Mouse (Mus musculus): ENCODE measurements around the gene Tfcp2. TPM values are rescaled to one million over a fixed set of nuclear protein-coding genes. Genes with fewer than 3 reads are reported as not detected.

Tfcp2 gene
- polyA plus RNA-seq (2016; fragmentation: Nextera tagmentation; extraction: Ambion mirVana): 42.5 and 44.4 TPM in 2 replicates

- Histone ChIP-seq H3K27me3 (no peaks in the 10 kb centered on the region), H3K9me3 (no peaks in the 10 kb centered on the region), H3K4me2 (peak within 1 kb of the TSS; percentile 90), H3K4me1 (replicated peaks) (peaks cover 8% of the 10 kb centered on the region; the same call in 1 of the 2 replicates), H3K9ac (replicated peaks) (peak within 1 kb of the TSS; percentile 87), H3K4me3 (replicated peaks) (peak within 1 kb of the TSS; percentile 89), H3K36me3 (peaks cover 25% of the 10 kb centered on the region), H3K27ac (peak within 1 kb of the TSS; percentile 95)
- under 1% methylated on average over 84 of the region's 84 CpGs for WGBS
- peak; percentile 98 for ATAC-seq (ENCODE audit: insufficient number of reproducible peaks, insufficient read depth, low FRiP score, low TSS enrichment, low read depth)
Measured at GRCm38 (mm10) chr15:100551326-100552307, at the start of gene Tfcp2. TSS of gene Tfcp2 (minus strand) at chr15:100552008.

GRCm38 (mm10) chr15:100600696-100601272 is 49.0 kb upstream of the Tfcp2 start:
- Histone ChIP-seq H3K4me1 (replicated peaks) (peaks cover 24% of the 10 kb centered on the region), H3K27ac (no peak overlapping the region), H3K4me3 (replicated peaks) (peak overlapping the region; percentile 82), H3K36me3 (no peaks in the 10 kb centered on the region), H3K27me3 (peaks cover 75% of the 10 kb centered on the region), H3K4me2 (peak overlapping the region; percentile 99), H3K9ac (replicated peaks) (0 out of 2 replicates have a peak overlapping the region, but pooled peaks have one; percentile 89), H3K9me3 (no peaks in the 10 kb centered on the region)
- 11% methylated on average over 21 of the region's 21 CpGs for WGBS
- no peak for ATAC-seq (ENCODE audit: insufficient number of reproducible peaks, insufficient read depth, low FRiP score, low TSS enrichment, low read depth)

GRCm38 (mm10) chr15:100600047-100600695 is 48.4 kb upstream of the Tfcp2 start:
- Histone ChIP-seq H3K4me3 (replicated peaks) (peak overlapping the region; percentile 82), H3K36me3 (no peaks in the 10 kb centered on the region), H3K9ac (replicated peaks) (peak overlapping the region; percentile 89), H3K4me2 (peak overlapping the region; percentile 99), H3K9me3 (no peaks in the 10 kb centered on the region), H3K27me3 (peaks cover 69% of the 10 kb centered on the region), H3K4me1 (replicated peaks) (peaks cover 24% of the 10 kb centered on the region), H3K27ac (no peak overlapping the region)
- peak; percentile 77 for ATAC-seq (ENCODE audit: insufficient number of reproducible peaks, insufficient read depth, low FRiP score, low TSS enrichment, low read depth)
- under 1% methylated on average over 35 of the region's 35 CpGs for WGBS

GRCm38 (mm10) chr15:100599276-100600046 is 47.7 kb upstream of the Tfcp2 start, which contains the start of gene Pou6f1:
TSS of gene Pou6f1 (minus strand) at chr15:100599984.
- H3K4me1 ChIP-seq (replicated peaks): peaks cover 19% of the 10 kb centered on the region
- peak; percentile 60 for ATAC-seq (ENCODE audit: insufficient number of reproducible peaks, insufficient read depth, low FRiP score, low TSS enrichment, low read depth)
- peak within 1 kb of the TSS; percentile 99 for H3K4me2 ChIP-seq
- no peaks in the 10 kb centered on the region for H3K9me3 ChIP-seq
- under 1% methylated on average over 64 of the region's 76 CpGs for WGBS
- H3K36me3 ChIP-seq: no peaks in the 10 kb centered on the region
- H3K27ac ChIP-seq: no peak within 1 kb of the TSS
- peak within 1 kb of the TSS; percentile 82 for H3K4me3 ChIP-seq (replicated peaks)
- H3K9ac ChIP-seq (replicated peaks): peak within 1 kb of the TSS; percentile 89
- H3K27me3 ChIP-seq: peaks cover 62% of the 10 kb centered on the region

GRCm38 (mm10) chr15:100598883-100599275 is 47.1 kb upstream of the Tfcp2 start:
- Histone ChIP-seq H3K27ac (no peak overlapping the region), H3K27me3 (peaks cover 58% of the 10 kb centered on the region)
- 1% methylated on average over 12 of the region's 12 CpGs for WGBS

GRCm38 (mm10) chr15:100598287-100598882 is 46.6 kb upstream of the Tfcp2 start:
- no peak for ATAC-seq (ENCODE audit: insufficient number of reproducible peaks, insufficient read depth, low FRiP score, low TSS enrichment, low read depth)
- peak overlapping the region; percentile 99 for H3K4me2 ChIP-seq
- H3K4me3 ChIP-seq (replicated peaks): peak overlapping the region; percentile 82
- H3K9ac ChIP-seq (replicated peaks): no peak overlapping the region
- H3K27me3 ChIP-seq: peaks cover 53% of the 10 kb centered on the region
- no peaks in the 10 kb centered on the region for H3K36me3 ChIP-seq
- 14% methylated on average over 9 of the region's 9 CpGs for WGBS
- peaks cover 17% of the 10 kb centered on the region for H3K4me1 ChIP-seq (replicated peaks)
- no peaks in the 10 kb centered on the region for H3K9me3 ChIP-seq
- H3K27ac ChIP-seq: no peak overlapping the region

More at GRCm38 (mm10) chr15:100598883-100599275, 47.1 kb upstream of the Tfcp2 start:
- peak overlapping the region; percentile 89 for H3K9ac ChIP-seq (replicated peaks)
- H3K36me3 ChIP-seq: no peaks in the 10 kb centered on the region
- no peak for ATAC-seq (ENCODE audit: insufficient number of reproducible peaks, insufficient read depth, low FRiP score, low TSS enrichment, low read depth)
- no peaks in the 10 kb centered on the region for H3K9me3 ChIP-seq
- H3K4me1 ChIP-seq (replicated peaks): peaks cover 17% of the 10 kb centered on the region
- H3K4me2 ChIP-seq: peak overlapping the region; percentile 99
- H3K4me3 ChIP-seq (replicated peaks): peak overlapping the region; percentile 82

- Histone ChIP-seq H3K9me3 (no peaks in the 10 kb centered on the region), H3K27ac (no peak overlapping the region), H3K4me3 (replicated peaks) (no peak overlapping the region), H3K4me2 (no peak overlapping the region), H3K9ac (replicated peaks) (no peak overlapping the region), H3K36me3 (no peaks in the 10 kb centered on the region), H3K27me3 (peaks cover 11% of the 10 kb centered on the region), H3K4me1 (replicated peaks) (no peaks in the 10 kb centered on the region)
- ATAC-seq (ENCODE audit: insufficient number of reproducible peaks, insufficient read depth, low FRiP score, low TSS enrichment, low read depth): no peak
- 84% methylated on average over 6 of the region's 6 CpGs for WGBS
Measured at GRCm38 (mm10) chr15:100592817-100593216, 41.0 kb upstream of the Tfcp2 start.

- Histone ChIP-seq H3K9ac (replicated peaks) (no peak overlapping the region), H3K27me3 (no peaks in the 10 kb centered on the region; the same call in 1 of the 2 replicates), H3K4me1 (replicated peaks) (no peaks in the 10 kb centered on the region), H3K4me2 (no peak overlapping the region), H3K36me3 (peaks cover 19% of the 10 kb centered on the region; the same call in 1 of the 2 replicates), H3K4me3 (replicated peaks) (no peak overlapping the region), H3K27ac (no peak overlapping the region), H3K9me3 (no peaks in the 10 kb centered on the region)
- WGBS: 77% methylated on average over 8 of the region's 8 CpGs
- ATAC-seq (ENCODE audit: insufficient number of reproducible peaks, insufficient read depth, low FRiP score, low TSS enrichment, low read depth): no peak
Measured at GRCm38 (mm10) chr15:100590436-100590835, 38.6 kb upstream of the Tfcp2 start.

- no peak overlapping the region for H3K9ac ChIP-seq (replicated peaks)
- no peaks in the 10 kb centered on the region for H3K9me3 ChIP-seq
- no peak overlapping the region for H3K4me3 ChIP-seq (replicated peaks)
- ATAC-seq (ENCODE audit: insufficient number of reproducible peaks, insufficient read depth, low FRiP score, low TSS enrichment, low read depth): no peak
- no peaks in the 10 kb centered on the region; the same call in 1 of the 2 replicates for H3K27me3 ChIP-seq
- no peak overlapping the region for H3K27ac ChIP-seq
- H3K4me2 ChIP-seq: no peak overlapping the region
- peaks cover 20% of the 10 kb centered on the region; the same call in 1 of the 2 replicates for H3K36me3 ChIP-seq
- 84% methylated on average over 6 of the region's 6 CpGs for WGBS
- no peaks in the 10 kb centered on the region for H3K4me1 ChIP-seq (replicated peaks)
Measured at GRCm38 (mm10) chr15:100588297-100588696, 36.5 kb upstream of the Tfcp2 start.

- Histone ChIP-seq H3K9me3 (no peaks in the 10 kb centered on the region), H3K9ac (replicated peaks) (no peak overlapping the region), H3K27ac (no peak overlapping the region), H3K4me3 (replicated peaks) (no peak overlapping the region), H3K4me1 (replicated peaks) (no peaks in the 10 kb centered on the region), H3K4me2 (no peak overlapping the region), H3K27me3 (no peaks in the 10 kb centered on the region; the same call in 1 of the 2 replicates), H3K36me3 (peaks cover 20% of the 10 kb centered on the region; the same call in 1 of the 2 replicates)
- ATAC-seq (ENCODE audit: insufficient number of reproducible peaks, insufficient read depth, low FRiP score, low TSS enrichment, low read depth): no peak
- WGBS: 72% methylated on average over 4 of the region's 4 CpGs
Measured at GRCm38 (mm10) chr15:100587166-100587565, 35.4 kb upstream of the Tfcp2 start.

Measured in limb, embryonic 12.5 days (tissue).